Mouse (Mus musculus): ENCODE measurements at regions not wholly inside any gene's neighbourhood (a gene's known extent, or its start where the extent isn't known, plus 50 kb on each side); places are given as distances from the start of the nearest gene placed in this dataset.

DNA sequence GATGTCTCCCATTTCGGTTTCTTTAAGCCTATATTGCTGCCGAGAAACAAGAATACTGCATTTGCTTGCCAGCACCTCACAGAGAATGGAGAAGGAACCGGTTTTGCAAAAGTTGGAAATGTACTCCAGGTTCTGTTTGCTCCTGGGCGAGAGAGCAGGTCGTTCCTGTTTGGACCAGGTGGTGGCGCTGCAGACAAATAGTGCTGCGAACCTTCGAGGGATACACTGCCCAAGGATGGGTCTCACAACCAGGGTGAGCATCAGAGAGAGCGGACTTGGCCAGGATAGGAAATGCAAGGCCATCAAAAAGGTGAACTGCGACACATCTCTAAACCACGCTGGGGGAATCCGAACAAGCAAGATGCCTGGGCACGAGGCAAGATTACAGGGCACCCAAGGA, 54.0 kb upstream of the Ets2 start:
- DNase-seq (ENCODE audit: extremely low read depth, low read depth, low spot score) = no peak

DNA sequence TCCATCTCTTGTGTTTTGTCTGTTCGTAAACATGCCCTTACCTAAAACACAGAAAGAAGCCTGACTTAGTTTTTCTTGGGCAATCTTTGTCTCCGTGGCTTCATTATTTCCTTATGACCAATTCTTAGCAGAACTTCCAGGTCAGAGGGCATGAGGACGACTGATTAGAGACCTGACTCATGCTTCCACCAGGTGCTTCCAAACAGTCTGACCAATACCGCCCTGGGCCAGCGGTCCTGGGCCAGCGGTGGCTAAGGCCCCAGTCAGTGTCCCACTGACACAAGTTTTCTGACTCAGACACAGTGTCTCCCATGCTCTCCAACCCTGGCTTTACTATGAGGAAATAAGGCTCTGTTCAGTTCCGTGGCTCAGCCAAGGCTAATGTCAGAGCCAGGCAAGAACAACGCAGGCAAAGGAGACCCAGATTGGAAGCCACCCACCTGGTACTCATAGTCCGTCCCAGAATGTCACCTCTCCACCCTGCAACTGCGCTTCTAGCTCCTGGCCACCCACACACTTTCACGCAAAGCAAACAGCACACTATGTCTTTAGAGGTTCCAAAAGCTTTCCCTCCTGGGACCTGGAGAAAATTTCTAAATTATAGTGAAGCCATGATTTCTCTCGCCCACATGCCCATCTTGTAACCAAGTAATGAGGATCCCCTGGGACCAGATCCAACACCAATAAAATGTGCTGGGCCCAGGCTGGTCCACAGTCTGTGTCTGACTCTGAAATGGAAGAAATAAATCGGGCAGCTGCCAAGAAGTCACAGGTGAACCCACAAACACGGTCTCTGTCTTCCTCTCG, 56.6 kb upstream of the Erg start:
- peak; percentile 83 for DNase-seq (ENCODE audit: extremely low read depth, low read depth, low spot score)

- DNase-seq (ENCODE audit: extremely low read depth, low read depth, low spot score) = no peak
These were observed 54.3 kb upstream of the Erg start for GRCm38 (mm10) chr16:95640670-95641069.

GRCm38 (mm10) chr16:95639677-95640076, 53.3 kb upstream of the Erg start:
- no peak for DNase-seq (ENCODE audit: extremely low read depth, low read depth, low spot score)

- no peak for DNase-seq (ENCODE audit: extremely low read depth, low read depth, low spot score)
These were observed 51.5 kb upstream of the Erg start for GRCm38 (mm10) chr16:95637850-95638249.

DNA sequence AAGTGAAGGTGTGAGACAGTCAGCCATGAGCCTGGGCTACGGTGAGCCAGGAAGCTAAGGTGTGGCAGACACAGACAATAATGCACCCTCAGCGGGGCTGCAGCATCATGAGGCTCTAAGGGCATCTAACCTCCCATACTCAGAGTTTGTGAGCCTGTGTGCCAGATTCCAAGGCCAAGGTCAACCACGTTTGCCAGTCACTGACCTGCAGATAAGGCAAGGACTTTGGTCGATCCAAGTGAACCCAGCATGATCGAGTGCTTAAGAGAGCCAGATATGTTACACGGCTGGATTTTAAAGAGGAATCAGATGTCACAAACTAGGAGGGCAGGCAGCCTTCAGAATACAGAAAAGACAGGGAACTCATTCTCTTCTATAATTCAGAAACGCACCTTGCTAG, 50.2 kb upstream of the Erg start:
- DNase-seq (ENCODE audit: extremely low read depth, low read depth, low spot score) = no peak

Measured in fat pad, adult 2 months (tissue).